In genomic region chr2:9520045-9520444, GRCm38 (mm10) we compare ENCODE assay signal across 25 mouse cellular contexts.
DNase-seq lines count a peak whose midpoint lies in the region; ATAC-seq lines count a peak whose summit lies in the region.
"Had no signal": no experiment of that assay in that cellular context is flagged by ENCODE, and none has a peak within 500 bp of the region (broad histone marks: within the 10 kb centered on the region; RNA-seq: fewer than 3 reads in every experiment).

No protein-coding gene starts in this region.

- H3K9ac ChIP-seq in liver, embryonic 12.5 days, result no peak overlapping the region
- H3K9ac ChIP-seq: embryonic facial prominence, embryonic 12.5 days; forebrain, postnatal 0 days; heart, embryonic 12.5 days; hindbrain, embryonic 12.5 days; liver, postnatal 0 days; neural tube, embryonic 15.5 days had no signal

- no peaks in the 10 kb centered on the region for H3K27me3 ChIP-seq in embryonic facial prominence, embryonic 10.5 days (replicated peaks; ENCODE audit: low read depth, poor library complexity, severe bottlenecking)
- no peaks in the 10 kb centered on the region for H3K27me3 ChIP-seq in liver, embryonic 12.5 days (replicated peaks)
- H3K27me3 ChIP-seq: embryonic facial prominence, embryonic 12.5 days; heart, embryonic 12.5 days; hindbrain, embryonic 12.5 days; neural tube, embryonic 15.5 days had no signal

- H3K36me3 ChIP-seq in embryonic facial prominence, embryonic 10.5 days (replicated peaks), result no peaks in the 10 kb centered on the region
- H3K36me3 ChIP-seq in liver, embryonic 12.5 days, result no peaks in the 10 kb centered on the region
- H3K36me3 ChIP-seq: embryonic facial prominence, embryonic 12.5 days; heart, embryonic 12.5 days; hindbrain, embryonic 12.5 days; neural tube, embryonic 15.5 days had no signal

- no peaks in the 10 kb centered on the region for H3K4me1 ChIP-seq in embryonic facial prominence, embryonic 10.5 days
- H3K4me1 ChIP-seq in liver, embryonic 12.5 days, result no peaks in the 10 kb centered on the region
- H3K4me1 ChIP-seq: embryonic facial prominence, embryonic 12.5 days; heart, embryonic 12.5 days; hindbrain, embryonic 12.5 days; neural tube, embryonic 15.5 days had no signal

- H3K27ac ChIP-seq in embryonic facial prominence, embryonic 10.5 days (replicated peaks), result no peak overlapping the region
- H3K27ac ChIP-seq in liver, embryonic 12.5 days, result no peak overlapping the region
- H3K27ac ChIP-seq: embryonic facial prominence, embryonic 12.5 days; hindbrain, embryonic 12.5 days; kidney, postnatal 0 days; left cerebral cortex, adult 2 months; neural tube, embryonic 15.5 days had no signal

- no peak overlapping the region for H3K4me3 ChIP-seq in embryonic facial prominence, embryonic 10.5 days
- no peak overlapping the region for H3K4me3 ChIP-seq in liver, embryonic 12.5 days
- H3K4me3 ChIP-seq: embryonic facial prominence, embryonic 12.5 days; heart, embryonic 12.5 days; hindbrain, embryonic 12.5 days; left cerebral cortex, adult 2 months; myocyte; neural tube, embryonic 15.5 days had no signal

- no peak overlapping the region for H3K4me2 ChIP-seq in liver, embryonic 12.5 days
- H3K4me2 ChIP-seq: embryonic facial prominence, embryonic 12.5 days; heart, embryonic 12.5 days; hindbrain, embryonic 12.5 days; neural tube, embryonic 15.5 days had no signal

- H3K9me3 ChIP-seq in embryonic facial prominence, embryonic 10.5 days, result no peaks in the 10 kb centered on the region
- no peaks in the 10 kb centered on the region for H3K9me3 ChIP-seq in liver, embryonic 12.5 days (replicated peaks)
- H3K9me3 ChIP-seq: embryonic facial prominence, embryonic 12.5 days; heart, embryonic 12.5 days; hindbrain, embryonic 12.5 days; neural tube, embryonic 15.5 days had no signal

- 96% methylated on average over 1 of the region's 1 CpGs for WGBS in embryonic facial prominence, embryonic 10.5 days
- WGBS in liver, embryonic 12.5 days (ENCODE audit: insufficient replicate concordance), result 50% methylated on average over 1 of the region's 1 CpGs

- peak; percentile 97 for ATAC-seq in activated CD4-positive, CD25-positive, alpha-beta regulatory T cell, adult 4 months
- no peak for ATAC-seq in liver, embryonic 12.5 days
- ATAC-seq: forebrain, postnatal 0 days; liver, postnatal 0 days had no signal

- DNase-seq in thymus, postnatal 10 days (ENCODE audit: low spot score in 2 of 2), result peak; percentile 18 to 31
- no peak for DNase-seq in thymus, postnatal 36 days
- peak; percentile 48 to 74 for DNase-seq in natural killer cell, adult 2 months (ENCODE audit: low spot score in 2 of 2)
- no peak for DNase-seq in cerebellum, postnatal 10 days
- DNase-seq in embryonic facial prominence, embryonic 10.5 days (ENCODE audit: low spot score), result no peak
- DNase-seq: adrenal gland, adult 2 months; cerebellum, adult 11-12 months; cerebellum, postnatal 14 days; forebrain, postnatal 0 days; gastrocnemius, postnatal 25 days; heart, adult 18-20 months; heart, postnatal 10 days; kidney, adult 18-20 months; liver, postnatal 0 days; lung, postnatal 14 days; midbrain, embryonic 14.5 days had no signal

Comparison
In these comparisons a context has a peak if more than half of its experiments do, and no peak if none do; other contexts are left out.
1. DNase-seq: peak in thymus, postnatal 10 days (2 of 2) and natural killer cell, adult 2 months (2 of 2); none in thymus, postnatal 36 days (0 of 2), cerebellum, postnatal 10 days (0 of 2) and embryonic facial prominence, embryonic 10.5 days (single experiment).